ENCODE assay signal across 14 mouse cellular contexts in the genomic region with DNA sequence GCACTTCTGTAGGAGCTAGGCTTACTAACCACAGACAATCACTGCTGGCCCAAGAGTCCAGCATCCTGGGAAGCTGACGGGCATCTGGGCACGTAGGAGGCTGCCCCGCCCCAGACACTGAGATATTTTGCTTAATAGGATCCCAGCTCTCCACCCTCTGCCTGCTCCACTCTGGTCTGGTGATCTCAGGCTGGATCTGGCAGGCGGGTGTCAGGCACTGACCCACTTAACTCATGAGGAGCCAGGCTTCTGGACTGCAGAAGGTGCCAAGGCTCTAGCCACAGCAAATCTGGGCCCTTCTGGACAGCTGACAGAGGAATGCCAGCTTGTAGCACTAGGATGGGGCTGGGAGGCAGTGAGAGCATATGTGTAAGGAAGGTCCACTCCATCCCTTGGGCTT. TPM values are rescaled to one million over a fixed set of nuclear protein-coding genes. Genes with fewer than 3 reads are reported as not detected.
DNase-seq lines count a peak whose midpoint lies in the region; ATAC-seq and TF ChIP-seq lines count a peak whose summit lies in the region.
"Had no signal": no experiment of that assay in that cellular context is flagged by ENCODE, and none has a peak within 500 bp of the region (broad histone marks: within the 10 kb centered on the region; RNA-seq: fewer than 3 reads in every experiment).

No protein-coding gene starts in this region.

- peaks cover 39% of the 10 kb centered on the region for H3K4me1 ChIP-seq in midbrain, embryonic 13.5 days (replicated peaks)
- H3K4me1 ChIP-seq in midbrain, embryonic 16.5 days (ENCODE audit: control insufficient read depth, insufficient read depth, low read length), result peaks cover 12% of the 10 kb centered on the region
- H3K4me1 ChIP-seq in cerebellum, adult 2 months (ENCODE audit: control insufficient read depth, insufficient read depth, low read length), result peaks cover 62% of the 10 kb centered on the region

- no peak; the same call in 1 of the 2 replicates for TF ChIP-seq POLR2A in cerebellum, adult 2 months (IDR thresholded peaks at IDR 0.05; ENCODE audit: borderline replicate concordance, insufficient read depth, low read length)

- H3K27ac ChIP-seq in midbrain, embryonic 13.5 days, result no peak overlapping the region
- H3K27ac ChIP-seq in midbrain, embryonic 16.5 days (ENCODE audit: low read length), result no peak overlapping the region
- peak overlapping the region; percentile 89 for H3K27ac ChIP-seq in cerebellum, adult 2 months (ENCODE audit: insufficient read depth, low read length)
- H3K27ac ChIP-seq: intestine, embryonic 15.5 days; lung, embryonic 15.5 days; midbrain, embryonic 12.5 days had no signal

- no peaks in the 10 kb centered on the region for H3K27me3 ChIP-seq in midbrain, embryonic 13.5 days
- H3K27me3 ChIP-seq in midbrain, embryonic 16.5 days (ENCODE audit: control insufficient read depth, insufficient read depth, low read depth, low read length), result no peaks in the 10 kb centered on the region
- H3K27me3 ChIP-seq in cerebellum, adult 2 months (ENCODE audit: control insufficient read depth, insufficient read depth, low read length), result no peaks in the 10 kb centered on the region
- H3K27me3 ChIP-seq: intestine, embryonic 15.5 days; lung, embryonic 15.5 days; midbrain, embryonic 12.5 days had no signal

- peak overlapping the region; percentile 10; the same call in 1 of the 2 replicates for H3K9ac ChIP-seq in midbrain, embryonic 13.5 days (replicated peaks)
- H3K9ac ChIP-seq in midbrain, embryonic 16.5 days (ENCODE audit: low read depth, low read length), result no peak overlapping the region
- H3K9ac ChIP-seq: intestine, embryonic 15.5 days; lung, embryonic 15.5 days; midbrain, embryonic 12.5 days had no signal

- peak; percentile 47 to 67 for DNase-seq in heart, postnatal 10 days
- DNase-seq in heart, postnatal 25 days (ENCODE audit: low spot score), result no peak
- DNase-seq in cerebellum, adult 2 months, result peak; percentile 85 to 96
- DNase-seq in skeletal muscle tissue, adult 2 months (ENCODE audit: low read depth, low spot score), result peak; percentile 32
- no peak for DNase-seq in testis, postnatal 10 days (ENCODE audit: low spot score)
- DNase-seq in left cerebral cortex, adult 8-10 months (ENCODE audit: low spot score in 2 of 2), result no peak
- DNase-seq: adrenal gland, adult 2 months; spleen, adult 18-20 months; thymus, postnatal 36 days had no signal

- ATAC-seq in midbrain, embryonic 13.5 days, result no peak
- no peak for ATAC-seq in midbrain, embryonic 16.5 days
- ATAC-seq: intestine, embryonic 15.5 days had no signal

- 78% methylated on average over 4 of the region's 4 CpGs for WGBS in midbrain, embryonic 13.5 days
- WGBS in midbrain, embryonic 16.5 days, result 88% methylated on average over 4 of the region's 4 CpGs
- 5% methylated on average over 4 of the region's 4 CpGs for WGBS in cerebellum, adult 2 months

- H3K36me3 ChIP-seq in midbrain, embryonic 13.5 days, result peaks cover 76% of the 10 kb centered on the region
- peaks cover 14% of the 10 kb centered on the region for H3K36me3 ChIP-seq in midbrain, embryonic 16.5 days (ENCODE audit: control insufficient read depth, insufficient read depth, low read length)

- intact Hi-C loops in heart, postnatal 10 days (cut with DNase I), result no loop called here
- intact Hi-C loops in heart, postnatal 25 days (cut with DNase I), result no loop called here

- no peaks in the 10 kb centered on the region for H3K9me3 ChIP-seq in midbrain, embryonic 13.5 days
- no peaks in the 10 kb centered on the region for H3K9me3 ChIP-seq in midbrain, embryonic 16.5 days (replicated peaks; ENCODE audit: control insufficient read depth, low read length, poor library complexity, severe bottlenecking)
- H3K9me3 ChIP-seq: intestine, embryonic 15.5 days; lung, embryonic 15.5 days; midbrain, embryonic 12.5 days had no signal

- no peak overlapping the region for H3K4me2 ChIP-seq in midbrain, embryonic 13.5 days (replicated peaks)
- no peak overlapping the region for H3K4me2 ChIP-seq in midbrain, embryonic 16.5 days (ENCODE audit: low read length)
- H3K4me2 ChIP-seq: intestine, embryonic 15.5 days; lung, embryonic 15.5 days; midbrain, embryonic 12.5 days had no signal

- H3K4me3 ChIP-seq in midbrain, embryonic 13.5 days (replicated peaks), result no peak overlapping the region
- H3K4me3 ChIP-seq in midbrain, embryonic 16.5 days (ENCODE audit: low read depth, low read length), result no peak overlapping the region
- H3K4me3 ChIP-seq in cerebellum, adult 2 months (replicated peaks; ENCODE audit: insufficient read depth, low read depth, low read length), result peak overlapping the region; percentile 39
- H3K4me3 ChIP-seq: intestine, embryonic 15.5 days; lung, embryonic 15.5 days; midbrain, embryonic 12.5 days had no signal

- no peak for TF ChIP-seq CTCF in cerebellum, adult 2 months (IDR thresholded peaks at IDR 0.05; ENCODE audit: borderline replicate concordance, insufficient read depth, low read depth, low read length)

RNA-seq across cellular contexts. Expression of a gene that starts 7.7 kb away (rescaled TPM):
- total RNA-seq in heart, postnatal 10 days (2021), result 10 to 100 TPM; 70.5 to 75.6 TPM
- total RNA-seq in heart, postnatal 25 days (2021), result 10 to 100 TPM; 73.2 to 78.0 TPM
- 33.0 and 36.2 TPM in 2 replicates for polyA plus RNA-seq in midbrain, embryonic 13.5 days (2015; fragmentation: Nextera tagmentation; extraction: Ambion mirVana)
- polyA plus RNA-seq in midbrain, embryonic 16.5 days (2015; fragmentation: Nextera tagmentation; extraction: Ambion mirVana), result 29.9 and 31.5 TPM in 2 replicates
- polyA plus RNA-seq in cerebellum, adult 2 months (2012; rRNA removed), result 94.7 and 96.0 TPM in 2 replicates
- total RNA-seq in left cerebral cortex, adult 8-10 months (2022), result 10 to 100 TPM; 59.2 to 67.2 (median 66.3) TPM

RNA-seq across cellular contexts. Expression of a gene that starts 21.7 kb away (rescaled TPM):
- total RNA-seq in heart, postnatal 10 days (2021), result 10 to 100 TPM; 19.3 to 23.8 TPM
- total RNA-seq in heart, postnatal 25 days (2021), result 10 to 100 TPM; 16.1 to 17.9 TPM
- 23.2 and 23.3 TPM in 2 replicates for polyA plus RNA-seq in midbrain, embryonic 13.5 days (2015; fragmentation: Nextera tagmentation; extraction: Ambion mirVana)
- 18.2 and 18.6 TPM in 2 replicates for polyA plus RNA-seq in midbrain, embryonic 16.5 days (2015; fragmentation: Nextera tagmentation; extraction: Ambion mirVana)
- 26.5 and 28.8 TPM in 2 replicates for polyA plus RNA-seq in cerebellum, adult 2 months (2012; rRNA removed)
- total RNA-seq in left cerebral cortex, adult 8-10 months (2022), result 10 to 100 TPM; 18.6 to 25.2 (median 19.7) TPM

RNA-seq across cellular contexts. Expression of a gene that starts 31.7 kb away (rescaled TPM):
- total RNA-seq in heart, postnatal 10 days (2021), result 10 to 100 TPM; 53.3 to 58.7 TPM
- 10 to 100 TPM; 34.9 to 36.6 TPM for total RNA-seq in heart, postnatal 25 days (2021)
- 55.7 and 58.7 TPM in 2 replicates for polyA plus RNA-seq in midbrain, embryonic 13.5 days (2015; fragmentation: Nextera tagmentation; extraction: Ambion mirVana)
- polyA plus RNA-seq in midbrain, embryonic 16.5 days (2015; fragmentation: Nextera tagmentation; extraction: Ambion mirVana), result 51.6 and 52.6 TPM in 2 replicates
- 36.4 and 43.1 TPM in 2 replicates for polyA plus RNA-seq in cerebellum, adult 2 months (2012; rRNA removed)
- total RNA-seq in left cerebral cortex, adult 8-10 months (2022), result 100 to 1,000 TPM; 103 to 121 (median 118) TPM

RNA-seq across cellular contexts. Expression of a gene that starts 37.4 kb away (rescaled TPM):
- total RNA-seq in heart, postnatal 10 days (2021), result 10 to 100 TPM; 13.7 to 18.9 TPM
- total RNA-seq in heart, postnatal 25 days (2021), result 10 to 100 TPM; 18.8 to 21.1 TPM
- polyA plus RNA-seq in midbrain, embryonic 13.5 days (2015; fragmentation: Nextera tagmentation; extraction: Ambion mirVana), result 10.8 and 11.1 TPM in 2 replicates
- polyA plus RNA-seq in midbrain, embryonic 16.5 days (2015; fragmentation: Nextera tagmentation; extraction: Ambion mirVana), result 7.7 and 8.7 TPM in 2 replicates
- polyA plus RNA-seq in cerebellum, adult 2 months (2012; rRNA removed), result 21.6 and 24.4 TPM in 2 replicates
- total RNA-seq in left cerebral cortex, adult 8-10 months (2022), result 10 to 100 TPM; 12.1 to 15.6 (median 13.6) TPM

RNA-seq across cellular contexts. Expression of a gene that starts 37.6 kb away (rescaled TPM):
- total RNA-seq in heart, postnatal 10 days (2021), result 1 to 10 TPM; 5.7 to 7.0 TPM
- total RNA-seq in heart, postnatal 25 days (2021), result 1 to 10 TPM; 3.3 to 4.5 TPM
- 12.5 and 13.8 TPM in 2 replicates for polyA plus RNA-seq in midbrain, embryonic 13.5 days (2015; fragmentation: Nextera tagmentation; extraction: Ambion mirVana)
- polyA plus RNA-seq in midbrain, embryonic 16.5 days (2015; fragmentation: Nextera tagmentation; extraction: Ambion mirVana), result 4.4 and 4.5 TPM in 2 replicates
- 2.2 and 3.3 TPM in 2 replicates for polyA plus RNA-seq in cerebellum, adult 2 months (2012; rRNA removed)
- total RNA-seq in left cerebral cortex, adult 8-10 months (2022), result 1 to 10 TPM; 1.3 to 1.9 (median 1.6) TPM

Comparison
In these comparisons a context has a peak if more than half of its experiments do, and no peak if none do; other contexts are left out.
1. DNase-seq: peak in heart, postnatal 10 days (2 of 2), cerebellum, adult 2 months (2 of 2) and skeletal muscle tissue, adult 2 months (single experiment); none in heart, postnatal 25 days (single experiment), testis, postnatal 10 days (single experiment) and left cerebral cortex, adult 8-10 months (0 of 2).